ENCODE assay signal across 10 mouse cellular contexts in genomic region chr5:31188223-31188840, GRCm38 (mm10). TPM values are rescaled to one million over a fixed set of nuclear protein-coding genes. Genes with fewer than 3 reads are reported as not detected.
DNase-seq lines count a peak whose midpoint lies in the region; ATAC-seq and TF ChIP-seq lines count a peak whose summit lies in the region.
"Had no signal": no experiment of that assay in that cellular context is flagged by ENCODE, and none has a peak within 500 bp of the region (broad histone marks: within the 10 kb centered on the region; RNA-seq: fewer than 3 reads in every experiment).

No protein-coding gene starts in this region.

- H3K27ac ChIP-seq in intestine, postnatal 0 days (ENCODE audit: low read depth, low read length) = no peak overlapping the region
- no peak overlapping the region for H3K27ac ChIP-seq in intestine, embryonic 16.5 days (ENCODE audit: low read length)
- H3K27ac ChIP-seq in bone marrow, adult 2 months (ENCODE audit: control insufficient read depth, insufficient read depth, low read depth, low read length, poor library complexity) = no peak overlapping the region
- H3K27ac ChIP-seq: heart, embryonic 10.5 days; hindbrain, embryonic 15.5 days; lung, embryonic 15.5 days had no signal

- H3K9ac ChIP-seq in intestine, postnatal 0 days (ENCODE audit: low read depth, low read length) = no peak overlapping the region
- no peak overlapping the region for H3K9ac ChIP-seq in intestine, embryonic 16.5 days (ENCODE audit: low read depth, low read length)
- H3K9ac ChIP-seq: hindbrain, embryonic 15.5 days; lung, embryonic 15.5 days had no signal

- no peak overlapping the region for H3K4me2 ChIP-seq in intestine, postnatal 0 days (replicated peaks; ENCODE audit: low read depth)
- H3K4me2 ChIP-seq in intestine, embryonic 16.5 days (ENCODE audit: low read depth, low read length) = no peak overlapping the region
- H3K4me2 ChIP-seq: hindbrain, embryonic 15.5 days; lung, embryonic 15.5 days had no signal

- WGBS in intestine, postnatal 0 days = 79% methylated on average over 4 of the region's 4 CpGs
- WGBS in intestine, embryonic 16.5 days = 79% methylated on average over 4 of the region's 4 CpGs
- 71% methylated on average over 4 of the region's 4 CpGs for WGBS in bone marrow, adult 2 months

- no peaks in the 10 kb centered on the region for H3K27me3 ChIP-seq in intestine, postnatal 0 days (replicated peaks; ENCODE audit: control insufficient read depth, insufficient read depth, low read length)
- no peaks in the 10 kb centered on the region for H3K27me3 ChIP-seq in intestine, embryonic 16.5 days (replicated peaks; ENCODE audit: control insufficient read depth, insufficient read depth, low read length)
- H3K27me3 ChIP-seq: hindbrain, embryonic 15.5 days; lung, embryonic 15.5 days had no signal

- TF ChIP-seq POLR2A in bone marrow, adult 2 months (IDR thresholded peaks at IDR 0.05; ENCODE audit: borderline replicate concordance, control insufficient read depth, low read depth, low read length) = no peak

- H3K4me3 ChIP-seq in intestine, postnatal 0 days (ENCODE audit: low read depth, low read length) = no peak overlapping the region
- H3K4me3 ChIP-seq in intestine, embryonic 16.5 days (ENCODE audit: low read length) = no peak overlapping the region
- H3K4me3 ChIP-seq in bone marrow, adult 2 months (replicated peaks; ENCODE audit: control insufficient read depth, low read depth, low read length) = no peak overlapping the region
- H3K4me3 ChIP-seq: heart, embryonic 10.5 days; hindbrain, embryonic 15.5 days; lung, embryonic 15.5 days had no signal

- DNase-seq in thymus, postnatal 14 days = peak; percentile 38
- DNase-seq in thymus, postnatal 10 days (ENCODE audit: low spot score in 2 of 2) = no peak
- no peak for DNase-seq in ovary, postnatal 14 days (ENCODE audit: low spot score)

- ATAC-seq in intestine, postnatal 0 days = no peak
- ATAC-seq in intestine, embryonic 16.5 days = no peak
- no peak for ATAC-seq in megakaryocyte, adult 5-6 weeks (ENCODE audit: poor library complexity, severe bottlenecking)

- no peaks in the 10 kb centered on the region for H3K9me3 ChIP-seq in intestine, postnatal 0 days (ENCODE audit: control insufficient read depth)
- no peaks in the 10 kb centered on the region for H3K9me3 ChIP-seq in intestine, embryonic 16.5 days (ENCODE audit: control insufficient read depth, low read length)
- H3K9me3 ChIP-seq: heart, embryonic 10.5 days; hindbrain, embryonic 15.5 days; lung, embryonic 15.5 days had no signal

- TF ChIP-seq CTCF in intestine, postnatal 0 days (IDR thresholded peaks at IDR 0.05; ENCODE audit: low read depth) = peak; percentile 63
- TF ChIP-seq CTCF in bone marrow, adult 2 months (IDR thresholded peaks at IDR 0.05; ENCODE audit: control insufficient read depth, insufficient read depth, low read length) = 0 out of 2 replicates have a peak, but pooled peaks have one; percentile 13

- peaks cover 37% of the 10 kb centered on the region for H3K36me3 ChIP-seq in intestine, postnatal 0 days (ENCODE audit: control insufficient read depth, insufficient read depth)
- H3K36me3 ChIP-seq in intestine, embryonic 16.5 days (ENCODE audit: control insufficient read depth, insufficient read depth, low read length) = peaks cover 21% of the 10 kb centered on the region

- no peaks in the 10 kb centered on the region; the same call in 1 of the 2 replicates for H3K4me1 ChIP-seq in intestine, postnatal 0 days (replicated peaks; ENCODE audit: control insufficient read depth, insufficient read depth, low read length)
- H3K4me1 ChIP-seq in intestine, embryonic 16.5 days (ENCODE audit: control insufficient read depth, insufficient read depth, low read length) = peaks cover 11% of the 10 kb centered on the region; the same call in 1 of the 2 replicates
- no peaks in the 10 kb centered on the region; the same call in 1 of the 2 replicates for H3K4me1 ChIP-seq in bone marrow, adult 2 months (ENCODE audit: control insufficient read depth, insufficient read depth, low read length)

RNA-seq across cellular contexts. Expression of gene Snx17, which starts 4.7 kb away (rescaled TPM):
- polyA plus RNA-seq in intestine, postnatal 0 days (2015; fragmentation: Nextera tagmentation; extraction: Ambion mirVana) = 122 and 130 TPM in 2 replicates
- polyA plus RNA-seq in intestine, embryonic 16.5 days (2015; fragmentation: Nextera tagmentation; extraction: Ambion mirVana) = 143 and 149 TPM in 2 replicates
- 32.5 and 42.0 TPM in 2 replicates for polyA plus RNA-seq in bone marrow, adult 2 months (2011; ENCODE audit: insufficient read depth, insufficient read length, low replicate concordance, missing spikeins)
- total RNA-seq in megakaryocyte, adult 5-6 weeks (2015) = 52.3 and 65.5 TPM in 2 replicates
- total RNA-seq in megakaryocyte, adult 5-6 weeks (2017) = 33.4 and 45.2 TPM in 2 replicates

RNA-seq across cellular contexts. Expression of gene Eif2b4, which starts 4.9 kb away (rescaled TPM):
- 43.7 and 45.1 TPM in 2 replicates for polyA plus RNA-seq in intestine, postnatal 0 days (2015; fragmentation: Nextera tagmentation; extraction: Ambion mirVana)
- 67.1 and 67.6 TPM in 2 replicates for polyA plus RNA-seq in intestine, embryonic 16.5 days (2015; fragmentation: Nextera tagmentation; extraction: Ambion mirVana)
- 21.7 and 57.4 TPM in 2 replicates for polyA plus RNA-seq in bone marrow, adult 2 months (2011; ENCODE audit: insufficient read depth, insufficient read length, low replicate concordance, missing spikeins)
- total RNA-seq in megakaryocyte, adult 5-6 weeks (2015) = 21.9 and 25.2 TPM in 2 replicates
- total RNA-seq in megakaryocyte, adult 5-6 weeks (2017) = 21.3 and 31.5 TPM in 2 replicates

RNA-seq across cellular contexts. Expression of gene Gtf3c2, which starts 8.4 kb away (rescaled TPM):
- polyA plus RNA-seq in intestine, postnatal 0 days (2015; fragmentation: Nextera tagmentation; extraction: Ambion mirVana) = 23.1 and 26.2 TPM in 2 replicates
- polyA plus RNA-seq in intestine, embryonic 16.5 days (2015; fragmentation: Nextera tagmentation; extraction: Ambion mirVana) = 56.4 and 60.3 TPM in 2 replicates
- polyA plus RNA-seq in bone marrow, adult 2 months (2011; ENCODE audit: insufficient read depth, insufficient read length, low replicate concordance, missing spikeins) = 32.1 and 67.3 TPM in 2 replicates
- 58.8 and 63.2 TPM in 2 replicates for total RNA-seq in megakaryocyte, adult 5-6 weeks (2015)
- total RNA-seq in megakaryocyte, adult 5-6 weeks (2017) = 43.0 and 43.1 TPM in 2 replicates

RNA-seq across cellular contexts. Expression of gene Gm29609, which starts 8.6 kb away (rescaled TPM):
- polyA plus RNA-seq in intestine, postnatal 0 days (2015; fragmentation: Nextera tagmentation; extraction: Ambion mirVana) = 0.53 and 1.0 TPM in 2 replicates
- 1.1 TPM in 2 replicates for polyA plus RNA-seq in intestine, embryonic 16.5 days (2015; fragmentation: Nextera tagmentation; extraction: Ambion mirVana)
- polyA plus RNA-seq in bone marrow, adult 2 months (2011; ENCODE audit: insufficient read depth, insufficient read length, low replicate concordance, missing spikeins) = 2.0 TPM in 1 of 2 replicates, not detected in the other
- 0.22 and 1.3 TPM in 2 replicates for total RNA-seq in megakaryocyte, adult 5-6 weeks (2015)
- 0.29 TPM in 1 of 2 replicates, not detected in the other for total RNA-seq in megakaryocyte, adult 5-6 weeks (2017)

RNA-seq across cellular contexts. Expression of gene Zfp513, which starts 13.8 kb away (rescaled TPM):
- 6.8 and 7.3 TPM in 2 replicates for polyA plus RNA-seq in intestine, postnatal 0 days (2015; fragmentation: Nextera tagmentation; extraction: Ambion mirVana)
- 5.5 and 6.0 TPM in 2 replicates for polyA plus RNA-seq in intestine, embryonic 16.5 days (2015; fragmentation: Nextera tagmentation; extraction: Ambion mirVana)
- 28.8 and 54.0 TPM in 2 replicates for polyA plus RNA-seq in bone marrow, adult 2 months (2011; ENCODE audit: insufficient read depth, insufficient read length, low replicate concordance, missing spikeins)
- total RNA-seq in megakaryocyte, adult 5-6 weeks (2015) = 8.9 and 10.1 TPM in 2 replicates
- total RNA-seq in megakaryocyte, adult 5-6 weeks (2017) = 7.2 and 8.1 TPM in 2 replicates
